Mouse (Mus musculus): ENCODE results near the gene Lcor. TPM values are rescaled to one million over a fixed set of nuclear protein-coding genes. Genes with fewer than 3 reads are reported as not detected.

Lcor gene
- total RNA-seq, 1 experiment from 2014 or later, result 17.7 TPM

GRCm38 (mm10) chr19:41573700-41574099 is 91.3 kb downstream of the Lcor start:
- no peak for DNase-seq

GRCm38 (mm10) chr19:41577576-41577975 is 95.1 kb downstream of the Lcor start:
- no peak for DNase-seq

DNA sequence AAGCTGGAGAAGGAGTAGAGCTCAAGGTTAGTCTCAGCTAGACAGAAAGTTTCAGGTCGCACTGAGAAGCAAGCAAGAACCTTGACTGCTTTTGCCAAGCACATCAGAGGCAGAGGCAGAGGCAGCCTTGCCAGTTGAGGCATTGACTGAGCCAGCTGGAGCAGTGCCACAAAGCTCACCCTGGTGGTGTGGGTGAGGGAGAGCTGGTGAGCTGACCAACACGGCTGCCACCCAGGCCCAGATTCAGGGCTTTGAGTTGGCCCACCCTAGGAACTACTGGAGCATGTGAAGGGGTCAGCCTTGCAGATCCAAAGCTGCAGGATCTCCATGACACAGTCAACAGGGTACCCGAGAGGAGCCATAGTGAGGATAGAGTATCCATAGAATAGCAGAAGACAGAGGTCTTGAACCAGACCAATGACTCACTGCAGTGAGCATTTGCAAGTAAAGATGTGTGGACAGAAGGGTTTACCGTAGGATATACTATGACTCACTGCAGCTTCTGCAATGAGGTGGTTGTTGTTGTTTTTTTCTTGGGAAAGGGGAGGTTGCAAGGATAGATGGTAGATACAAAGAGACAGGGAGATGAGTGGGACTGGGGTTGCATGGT is 97.0 kb downstream of the Lcor start:
- peak; percentile 89 for DNase-seq

- no peak for DNase-seq
Observed at GRCm38 (mm10) chr19:41581706-41582420, 99.4 kb downstream of the Lcor start, which contains the start of gene Gm340. TSS of gene Gm340 (plus strand) at chr19:41582370.

DNA sequence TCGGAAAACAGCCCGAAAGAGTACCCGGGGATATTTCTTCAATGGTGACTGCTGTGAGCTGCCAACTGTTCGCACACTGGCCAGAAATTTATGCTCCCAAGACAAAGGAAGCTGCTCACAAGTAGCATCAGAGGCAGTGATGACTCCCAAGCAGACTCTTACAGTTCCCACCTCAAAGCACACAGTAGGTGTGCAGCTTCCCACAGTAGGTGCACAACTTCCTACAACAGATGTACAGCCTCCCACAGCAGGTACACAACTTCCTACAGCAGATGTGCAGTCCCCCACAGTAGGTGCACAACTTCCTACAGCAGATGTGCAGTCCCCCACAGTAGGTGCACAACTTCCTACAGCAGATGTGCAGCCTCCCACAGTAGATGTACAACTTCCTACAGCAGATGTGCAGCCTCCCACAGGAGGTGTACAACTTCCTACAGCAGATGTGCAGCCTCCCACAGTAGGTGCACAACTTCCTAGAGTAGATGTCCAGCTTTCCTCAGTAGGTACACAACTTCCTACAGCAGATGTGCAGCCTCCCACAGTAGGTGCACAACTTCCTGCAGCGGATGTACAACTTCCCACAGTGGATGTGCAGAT is 100.6 kb downstream of the Lcor start:
- no peak for DNase-seq

DNA sequence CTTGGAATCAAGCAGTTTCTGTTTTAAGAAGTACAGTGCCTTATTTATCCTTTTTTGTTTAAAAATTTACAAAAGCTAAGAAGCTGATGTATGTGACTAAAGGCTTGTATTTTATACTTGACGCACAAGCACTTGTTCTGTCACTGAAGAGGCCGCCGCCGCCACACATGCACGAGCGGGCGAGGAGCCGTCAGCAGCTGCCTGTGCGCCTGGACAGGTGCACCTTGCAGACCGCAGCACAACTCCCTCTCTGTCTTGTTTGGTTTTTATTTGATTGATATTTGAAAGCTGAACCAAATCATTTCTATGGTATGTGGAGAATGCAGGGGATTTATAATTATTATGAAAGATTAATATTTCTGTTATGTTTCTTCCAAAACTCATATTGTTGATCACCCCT is 104.3 kb downstream of the Lcor start:
- no peak for DNase-seq

GRCm38 (mm10) chr19:41587431-41588222 is 105.2 kb downstream of the Lcor start:
- no peak for DNase-seq

- no peak for DNase-seq
Observed at GRCm38 (mm10) chr19:41589026-41589425, 106.6 kb downstream of the Lcor start.

- DNase-seq, result no peak
Observed at GRCm38 (mm10) chr19:41589681-41590080, 107.2 kb downstream of the Lcor start.

DNA sequence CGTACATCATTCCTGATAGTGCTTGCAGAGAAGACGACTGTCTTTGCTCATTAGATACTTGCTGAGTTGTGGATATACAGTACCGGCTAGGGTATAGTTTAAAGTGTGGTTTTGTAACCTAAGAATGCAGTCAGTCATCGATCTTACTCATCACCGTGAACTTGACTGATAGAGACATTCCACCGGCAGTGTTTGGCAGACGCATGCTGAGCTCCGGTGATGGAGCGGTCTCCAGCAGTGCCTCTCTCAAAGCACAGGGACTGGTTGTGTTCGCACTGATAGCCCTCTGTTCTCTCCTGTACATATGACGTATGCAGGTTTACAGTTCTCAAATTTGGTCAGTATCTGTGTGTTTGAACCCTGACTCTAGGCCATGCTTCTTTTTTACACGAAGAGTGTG is 109.4 kb downstream of the Lcor start:
- DNase-seq, result no peak

DNA sequence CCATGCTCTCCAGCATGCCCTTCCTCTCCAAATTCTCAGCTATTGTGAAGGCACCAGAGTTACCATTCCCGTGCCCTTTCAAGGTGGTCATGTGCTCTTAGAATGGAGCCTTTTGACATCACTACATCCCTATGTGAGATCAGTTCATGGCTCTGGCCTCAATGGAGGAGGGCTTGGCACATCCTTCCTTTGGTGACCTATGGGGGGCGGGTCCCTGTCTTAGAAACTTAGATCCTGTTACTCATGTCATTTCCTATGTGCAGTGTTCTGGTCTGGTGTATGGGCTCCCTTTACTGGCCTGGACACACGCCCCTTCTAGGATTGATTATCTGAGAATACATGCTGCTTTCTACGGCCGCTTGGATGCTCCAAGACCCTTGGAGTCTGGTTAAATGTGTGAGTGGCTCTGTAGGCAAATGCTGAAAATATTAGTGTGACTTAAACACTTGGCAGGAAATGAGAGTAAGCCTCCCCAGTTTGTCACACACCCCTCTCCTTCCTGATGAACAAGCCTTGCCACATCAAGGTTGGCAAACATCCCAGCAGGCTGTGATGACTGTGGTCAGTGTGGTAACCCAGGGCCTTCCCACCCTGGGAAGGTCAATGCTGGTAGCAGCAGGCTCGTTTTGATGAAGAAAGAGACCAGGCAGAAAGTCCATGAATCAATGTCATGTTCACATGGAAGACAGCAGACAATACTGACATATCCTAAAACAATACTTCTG is 114.9 kb downstream of the Lcor start:
- peak; percentile 94 for DNase-seq

GRCm38 (mm10) chr19:41600647-41601046 is 118.2 kb downstream of the Lcor start:
- no peak for DNase-seq

DNA sequence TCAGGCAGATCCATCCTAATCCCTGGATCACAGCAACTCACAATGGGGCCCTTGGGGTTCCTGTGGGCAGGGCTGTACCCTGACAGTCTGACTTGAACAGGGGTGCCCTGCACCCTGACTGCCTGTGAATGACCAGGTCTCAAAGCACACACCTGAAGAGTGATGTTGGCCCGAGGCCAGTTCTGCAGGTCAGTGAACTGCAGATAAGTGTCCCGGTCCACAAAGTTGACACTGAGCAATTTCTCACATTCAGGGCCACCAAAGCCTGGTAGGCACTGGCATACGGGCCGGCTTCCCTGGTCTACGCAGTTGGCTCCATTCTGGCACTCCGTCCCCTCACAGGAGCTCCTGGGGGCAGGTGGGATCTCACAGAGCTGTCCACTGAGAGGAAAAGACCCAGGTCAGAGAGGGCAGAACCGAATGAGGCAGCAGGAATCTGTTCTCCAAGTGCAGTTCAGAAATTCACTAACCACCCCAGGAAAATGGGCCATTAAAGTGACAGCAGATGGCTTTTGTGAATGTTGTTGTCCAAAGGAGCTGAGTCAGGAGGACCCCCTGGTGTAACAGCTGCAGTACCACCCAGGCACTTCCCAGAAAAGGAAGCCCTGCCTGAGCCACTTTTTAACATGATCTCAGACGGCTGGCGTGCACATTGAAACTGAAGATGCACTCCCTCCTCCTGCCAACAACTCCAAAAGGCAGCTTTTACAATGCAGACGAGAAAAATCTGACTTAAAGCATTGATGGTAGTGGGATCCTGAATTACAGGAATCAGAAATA is 124.0 kb downstream of the Lcor start:
- DNase-seq, result no peak

DNA sequence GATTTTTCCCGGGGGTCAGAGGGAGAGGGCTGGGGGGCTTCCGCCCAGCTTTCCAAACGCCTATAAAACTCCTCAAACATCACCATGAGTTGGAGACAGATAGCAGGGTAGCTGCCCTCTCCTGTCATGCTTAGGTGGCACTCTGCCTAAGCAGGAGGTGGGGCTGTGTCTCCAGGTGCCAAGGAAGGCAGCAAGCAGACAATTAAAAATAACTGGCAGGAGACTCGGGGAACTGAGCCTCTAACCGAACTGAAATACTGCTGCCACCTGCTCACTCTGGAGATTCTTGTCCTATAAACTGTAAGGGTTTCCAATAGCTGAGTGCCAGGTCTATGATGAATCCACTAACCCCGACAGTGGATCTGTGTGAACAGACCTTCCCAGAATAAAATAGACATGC is 129.2 kb downstream of the Lcor start:
- no peak for DNase-seq

Small RNA genes lying within 50 kb of the gene (microRNA-seq; reads per million reads assigned to microRNA genes)
- gene Mir8091, result 0 to 0.43 reads per million in 2 experiments

Other genes starting within 250 kb of the Lcor start
- gene Tm9sf3, start 218.6 kb upstream of the Lcor start, total RNA-seq (2021), result 155 and 156 TPM in 2 replicates
- gene Pik3ap1, start 97.5 kb upstream of the Lcor start, total RNA-seq (2021), result 8.4 and 9.3 TPM in 2 replicates
- 12.0 and 12.9 TPM in 2 replicates for gene Gm340, start 99.7 kb downstream of the Lcor start, total RNA-seq (2021)

All from adrenal gland, postnatal 14 days (tissue).